Mouse (Mus musculus): ENCODE measurements around the gene BC030867.
A peak's percentile ranks its signal among the peaks of the same experiment; 100 is the strongest.

BC030867 gene

GRCm38 (mm10) chr11:102248630-102249230 is at the start of gene BC030867:
TSS of gene BC030867 (plus strand) at chr11:102248882.
- DNase-seq: peak; percentile 90 to 92

GRCm38 (mm10) chr11:102199856-102200255 is 48.8 kb upstream of the BC030867 start:
- no peak for DNase-seq

- DNase-seq: no peak
Observed at GRCm38 (mm10) chr11:102201408-102201821, 47.3 kb upstream of the BC030867 start.

GRCm38 (mm10) chr11:102206481-102206880 is 42.2 kb upstream of the BC030867 start:
- DNase-seq: no peak

- DNase-seq: no peak
Observed at GRCm38 (mm10) chr11:102207825-102208777, 40.6 kb upstream of the BC030867 start.

- DNase-seq: no peak
Observed at GRCm38 (mm10) chr11:102208846-102209245, 39.8 kb upstream of the BC030867 start.

- DNase-seq: peak in 1 of 2 experiments; percentile 62
Observed at GRCm38 (mm10) chr11:102209742-102210141, 38.9 kb upstream of the BC030867 start.

- peak in 1 of 2 experiments; percentile 53 for DNase-seq
Observed at GRCm38 (mm10) chr11:102210185-102210584, 38.5 kb upstream of the BC030867 start.

- no peak for DNase-seq
Observed at GRCm38 (mm10) chr11:102211011-102211410, 37.7 kb upstream of the BC030867 start.

GRCm38 (mm10) chr11:102211936-102212341 is 36.7 kb upstream of the BC030867 start:
- DNase-seq: no peak

GRCm38 (mm10) chr11:102214430-102215156 is 34.1 kb upstream of the BC030867 start:
- no peak for DNase-seq

GRCm38 (mm10) chr11:102215511-102215910 is 33.2 kb upstream of the BC030867 start:
- no peak for DNase-seq

GRCm38 (mm10) chr11:102216056-102216885 is 32.4 kb upstream of the BC030867 start:
- DNase-seq: peak; percentile 87 to 91

GRCm38 (mm10) chr11:102216886-102217240 is 31.8 kb upstream of the BC030867 start:
- no peak for DNase-seq

- DNase-seq: peak; percentile 60 to 77
Observed at GRCm38 (mm10) chr11:102217396-102217795, 31.3 kb upstream of the BC030867 start.

GRCm38 (mm10) chr11:102217876-102218430 is 30.7 kb upstream of the BC030867 start:
- DNase-seq: no peak

GRCm38 (mm10) chr11:102218783-102219182 is 29.9 kb upstream of the BC030867 start:
- peak; percentile 96 to 98 for DNase-seq

GRCm38 (mm10) chr11:102219247-102219993 is 29.3 kb upstream of the BC030867 start:
- DNase-seq: no peak

GRCm38 (mm10) chr11:102219994-102220346 is 28.7 kb upstream of the BC030867 start:
- peak in 1 of 2 experiments; percentile 53 for DNase-seq

GRCm38 (mm10) chr11:102220451-102220850 is 28.2 kb upstream of the BC030867 start:
- peak in 1 of 2 experiments; percentile 52 for DNase-seq

All from lung, adult 18-20 months (tissue).